Mouse (Mus musculus) G1E (cell line): ENCODE measurements around the gene Dcaf15.

Experiments used
- CTCF ChIP-seq: IDR thresholded peaks from 2 replicates; pipeline ENCODE4 v1.5.1; 2012; ENCODE audit warnings: low read depth, low read length, inconsistent platforms, mixed read lengths
- GATA1 ChIP-seq: IDR thresholded peaks from 2 replicates; pipeline ENCODE4 v1.6.1; 2012; ENCODE audit warnings: borderline replicate concordance, low read length, inconsistent platforms, mixed read lengths
- GATA2 ChIP-seq: IDR thresholded peaks from 2 replicates; pipeline ENCODE4 v1.6.1; 2012; ENCODE audit warnings: low read depth, low read length, inconsistent platforms, borderline replicate concordance
- POLR2AphosphoS5 ChIP-seq: IDR thresholded peaks from 2 replicates; pipeline ENCODE4 v1.6.1; 2012; ENCODE audit warnings: low read depth, low read length, inconsistent platforms; ENCODE audit not compliant: insufficient replicate concordance
- TAL1 ChIP-seq: conservative IDR thresholded peaks from 2 replicates; pipeline ENCODE4 v1.6.1; 2012; ENCODE audit warnings: low read depth, low read length, inconsistent platforms, mixed read lengths

DNA sequence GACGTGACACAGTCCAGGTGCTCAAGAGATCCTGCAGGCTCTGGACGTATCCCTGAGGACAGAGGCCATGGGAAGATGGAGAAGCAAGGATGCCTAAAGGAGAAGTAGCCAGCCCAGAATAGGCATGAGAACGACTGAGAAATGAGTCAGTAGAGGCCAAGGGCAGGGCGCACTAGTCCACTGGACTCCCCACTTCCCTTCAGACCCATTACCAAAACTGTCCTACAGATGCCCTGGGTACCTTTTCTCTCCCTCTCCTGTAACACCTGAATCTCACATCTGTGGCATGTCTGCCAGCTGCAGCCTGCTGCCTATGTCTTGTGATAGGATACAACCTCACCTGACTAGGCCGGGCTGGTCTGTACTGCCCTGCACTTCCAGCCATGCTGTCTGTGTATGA is 34.3 kb downstream of the Dcaf15 start:
- no peak for TF ChIP-seq POLR2AphosphoS5
- no peak for TF ChIP-seq CTCF
- no peak for TF ChIP-seq TAL1
- TF ChIP-seq GATA1: no peak
- TF ChIP-seq GATA2: no peak
